Mouse (Mus musculus) heart, embryonic 16.5 days (tissue): Measurements from ENCODE around the gene Foxp1. TPM values are rescaled to one million over a fixed set of nuclear protein-coding genes. Genes with fewer than 3 reads are reported as not detected.

Experiments
- ATAC-seq: fragments of 200-750 bp; cut with Nextera tagmentation; replicated peaks from 2 replicates; pipeline ENCODE4 v1.8.0; 2017; ENCODE audit warnings: moderate number of reproducible peaks; ENCODE audit not compliant: insufficient read depth, low FRiP score; ENCODE audit errors: extremely low read depth
- H3K27ac ChIP-seq: fragments of 300-500 bp; sonication (generic); 2 replicates; pipeline ENCODE4 v1.5.1; 2014; ENCODE audit warnings: mild to moderate bottlenecking, low read length, control low read depth, moderate library complexity
- H3K27me3 ChIP-seq: fragments of 300-500 bp; sonication (generic); 2 replicates; pipeline ENCODE4 v1.6.1; 2014; ENCODE audit warnings: low read length, mixed read lengths; ENCODE audit not compliant: control insufficient read depth, insufficient read depth
- H3K36me3 ChIP-seq: fragments of 300-500 bp; sonication (generic); 2 replicates; pipeline ENCODE4 v1.6.1; 2014; ENCODE audit not compliant: control insufficient read depth, insufficient read depth
- H3K4me1 ChIP-seq: fragments of 300-500 bp; sonication (generic); 2 replicates; pipeline ENCODE4 v1.6.1; 2014; ENCODE audit warnings: low read length, mixed read lengths; ENCODE audit not compliant: control insufficient read depth, insufficient read depth
- H3K4me2 ChIP-seq: fragments of 300-500 bp; sonication (generic); 2 replicates; pipeline ENCODE4 v1.6.1; 2014; ENCODE audit warnings: low read depth, mild to moderate bottlenecking, control low read depth, low read length
- H3K4me3 ChIP-seq: fragments of 300-500 bp; sonication (generic); 2 replicates; pipeline ENCODE4 v1.5.1; 2014; ENCODE audit warnings: mild to moderate bottlenecking, control low read depth, low read length
- H3K9ac ChIP-seq: fragments of 300-500 bp; sonication (generic); 2 replicates; pipeline ENCODE4 v1.6.1; 2014; ENCODE audit warnings: low read length, control low read depth
- H3K9me3 ChIP-seq: fragments of 300-500 bp; sonication (generic); replicated peaks from 2 replicates; pipeline ENCODE4 v1.6.1; 2016; ENCODE audit warnings: low read length; ENCODE audit not compliant: control insufficient read depth
- WGBS: fragments of 180-500 bp; shearing (Covaris S2); extraction: QIAGEN DNeasy Blood & Tissue Kit; methylation state at CpG from one replicate; pipeline ENCODE4 v1.1.7; 2014; 5-methylcytosine and 5-hydroxymethylcytosine counted together
- polyA plus RNA-seq: library from polyadenylated mRNA; unstranded; fragments of >200 nt; fragmentation: Nextera tagmentation; extraction: Ambion mirVana; gene quantifications from 2 replicates; pipeline ENCODE4 v1.2.1, GENCODE M21; 2015

Gene Foxp1
- polyA plus RNA-seq, 1 experiment from 2014 or later: 59.0 TPM

DNA sequence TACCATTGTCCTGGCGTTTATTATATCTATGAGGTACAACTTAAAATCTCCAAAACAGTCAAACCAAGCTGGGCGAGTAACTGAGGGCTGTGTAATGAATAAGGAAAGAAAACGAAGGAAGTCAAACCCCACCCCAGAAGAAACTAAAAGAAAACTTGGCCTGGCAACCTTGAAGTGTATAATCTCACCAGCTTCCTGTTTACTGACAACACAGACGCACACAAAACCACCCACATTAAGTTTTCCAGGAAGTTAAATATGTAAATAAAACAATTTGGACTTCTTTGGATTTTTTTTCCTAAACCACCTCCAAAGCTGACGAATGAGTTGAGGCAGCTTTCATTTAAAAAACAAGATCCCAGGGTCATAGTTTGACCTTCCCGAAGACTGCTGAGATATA lies 18.1 kb upstream of the Foxp1 start:
- no peaks in the 10 kb centered on the region for H3K36me3 ChIP-seq
- no peak overlapping the region for H3K27ac ChIP-seq
- no peak overlapping the region for H3K4me3 ChIP-seq
- H3K27me3 ChIP-seq: no peaks in the 10 kb centered on the region
- no peak for ATAC-seq
- no peak overlapping the region for H3K4me2 ChIP-seq
- WGBS: 66% methylated on average over 6 of the region's 6 CpGs
- no peaks in the 10 kb centered on the region for H3K4me1 ChIP-seq
- H3K9ac ChIP-seq: no peak overlapping the region
- no peaks in the 10 kb centered on the region for H3K9me3 ChIP-seq

DNA sequence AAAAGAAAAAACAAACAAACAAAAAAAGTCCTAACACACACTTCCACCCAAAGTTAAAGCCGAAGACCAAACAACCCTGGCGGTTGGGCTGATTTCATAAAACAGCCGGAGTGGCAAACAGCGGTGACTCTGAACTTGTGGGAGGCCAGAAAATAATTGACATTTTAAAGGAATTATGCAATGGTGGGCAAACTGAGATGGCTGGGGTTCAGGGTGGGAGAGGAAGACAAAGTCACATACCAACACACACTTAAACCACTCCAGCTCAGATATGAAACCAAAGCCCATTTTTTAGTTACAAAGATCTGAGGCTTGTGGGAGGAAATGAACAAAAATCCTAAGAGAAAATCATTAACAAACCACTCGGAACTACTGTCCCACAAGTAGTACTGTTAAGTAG lies 17.6 kb upstream of the Foxp1 start:
- H3K27ac ChIP-seq: no peak overlapping the region
- no peaks in the 10 kb centered on the region for H3K36me3 ChIP-seq
- H3K9me3 ChIP-seq: no peaks in the 10 kb centered on the region
- H3K27me3 ChIP-seq: no peaks in the 10 kb centered on the region
- H3K9ac ChIP-seq: no peak overlapping the region
- ATAC-seq: no peak
- no peaks in the 10 kb centered on the region for H3K4me1 ChIP-seq
- 80% methylated on average over 5 of the region's 5 CpGs for whole genome bisulfite sequencing
- no peak overlapping the region for H3K4me3 ChIP-seq
- no peak overlapping the region for H3K4me2 ChIP-seq

DNA sequence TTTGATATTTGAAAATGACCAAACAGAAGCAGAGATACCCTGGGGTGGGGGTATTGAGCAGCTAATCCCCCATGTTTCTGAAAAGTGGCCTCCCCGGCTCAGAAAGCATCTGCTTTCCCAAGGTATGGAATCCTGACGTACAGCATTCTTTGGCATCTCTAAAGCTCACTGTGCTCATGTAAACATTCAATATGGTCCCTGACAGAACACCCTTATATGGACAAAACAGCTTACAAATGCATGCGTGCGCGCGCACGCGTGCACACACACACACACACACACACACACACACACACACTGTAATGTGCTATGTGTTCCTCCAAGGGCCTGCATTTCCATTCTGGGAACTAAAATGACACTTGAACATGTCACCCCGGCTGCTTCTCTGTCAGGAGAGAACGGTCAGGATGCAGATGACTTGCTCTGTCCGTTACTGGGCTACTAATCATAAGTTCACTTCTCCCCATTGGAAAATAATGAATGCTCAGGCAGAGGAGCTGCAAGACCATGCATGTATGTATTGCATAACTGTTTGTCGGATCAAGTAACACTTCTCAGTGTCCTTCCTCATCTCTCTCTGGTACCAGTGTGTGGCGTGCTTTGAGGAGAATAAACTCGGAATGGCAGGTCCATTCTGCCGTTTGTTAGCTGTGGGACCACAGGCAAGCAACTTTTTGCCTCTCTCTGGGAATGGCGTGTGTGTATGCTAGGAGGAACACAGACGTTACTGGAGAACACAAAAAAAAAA lies 15.8 kb upstream of the Foxp1 start:
- Histone ChIP-seq H3K9me3 (no peaks in the 10 kb centered on the region), H3K36me3 (no peaks in the 10 kb centered on the region), H3K27me3 (no peaks in the 10 kb centered on the region), H3K9ac (no peak overlapping the region), H3K4me3 (no peak overlapping the region), H3K27ac (no peak overlapping the region), H3K4me1 (no peaks in the 10 kb centered on the region), H3K4me2 (no peak overlapping the region)
- WGBS: 75% methylated on average over 17 of the region's 17 CpGs
- ATAC-seq: no peak

DNA sequence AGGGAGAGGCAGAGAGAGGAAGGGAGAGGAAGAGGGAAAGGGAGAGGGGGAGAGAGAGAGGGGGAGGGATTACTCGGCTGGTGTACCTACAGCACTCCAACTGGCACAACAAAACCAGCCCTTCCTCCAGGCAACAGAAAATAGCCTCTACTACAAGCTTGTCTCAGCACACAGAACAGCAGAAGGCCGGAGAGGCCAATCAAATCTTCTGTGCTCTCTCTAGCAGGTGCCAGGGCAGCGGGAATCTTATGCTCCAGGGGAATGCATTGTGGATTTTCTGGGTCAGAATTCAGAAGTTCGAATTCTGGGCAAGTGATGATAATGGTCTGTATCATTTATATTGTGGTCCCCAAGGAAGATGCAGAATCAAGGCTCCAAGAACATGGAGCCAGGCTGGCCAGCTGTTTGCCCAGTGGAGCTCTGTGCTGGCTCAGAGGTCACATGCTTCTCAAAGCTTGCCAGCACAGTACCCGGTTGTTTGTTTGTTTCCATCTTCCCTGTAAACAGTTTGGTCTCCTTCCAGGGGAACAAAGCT lies 11.8 kb upstream of the Foxp1 start:
- H3K27ac ChIP-seq: no peak overlapping the region
- no peak overlapping the region for H3K9ac ChIP-seq
- H3K9me3 ChIP-seq: no peaks in the 10 kb centered on the region
- ATAC-seq: no peak
- no peaks in the 10 kb centered on the region for H3K4me1 ChIP-seq
- H3K27me3 ChIP-seq: no peaks in the 10 kb centered on the region
- H3K36me3 ChIP-seq: no peaks in the 10 kb centered on the region
- H3K4me3 ChIP-seq: no peak overlapping the region
- WGBS: 61% methylated on average over 5 of the region's 5 CpGs
- no peak overlapping the region for H3K4me2 ChIP-seq

DNA sequence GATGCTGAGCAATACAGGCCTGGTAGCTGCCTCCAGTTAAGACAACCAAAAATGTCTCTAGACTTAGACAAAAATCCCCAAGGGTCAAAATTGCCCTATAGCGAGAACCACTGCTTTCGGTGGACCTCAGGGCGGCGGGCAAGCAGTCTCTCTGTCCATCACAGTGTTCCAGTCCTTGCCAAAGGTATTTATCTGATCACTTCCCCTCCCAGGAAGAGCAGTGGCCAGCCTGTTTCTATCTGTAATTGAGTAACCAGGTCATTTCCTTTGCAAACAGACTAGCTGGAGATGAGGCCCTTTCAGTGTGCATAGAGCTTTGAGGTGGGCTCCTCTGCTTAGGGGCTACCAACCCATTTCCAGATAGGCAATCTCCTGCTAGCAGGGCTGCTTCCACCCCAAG lies 9.9 kb upstream of the Foxp1 start:
- H3K9ac ChIP-seq: no peak overlapping the region
- H3K9me3 ChIP-seq: peaks cover under 1% of the 10 kb centered on the region; the same call in 1 of the 2 replicates
- no peak for ATAC-seq
- H3K4me2 ChIP-seq: no peak overlapping the region
- no peak overlapping the region for H3K4me3 ChIP-seq
- no peaks in the 10 kb centered on the region for H3K36me3 ChIP-seq
- no peaks in the 10 kb centered on the region for H3K4me1 ChIP-seq
- H3K27me3 ChIP-seq: no peaks in the 10 kb centered on the region
- no peak overlapping the region for H3K27ac ChIP-seq
- 79% methylated on average over 4 of the region's 4 CpGs for WGBS

DNA sequence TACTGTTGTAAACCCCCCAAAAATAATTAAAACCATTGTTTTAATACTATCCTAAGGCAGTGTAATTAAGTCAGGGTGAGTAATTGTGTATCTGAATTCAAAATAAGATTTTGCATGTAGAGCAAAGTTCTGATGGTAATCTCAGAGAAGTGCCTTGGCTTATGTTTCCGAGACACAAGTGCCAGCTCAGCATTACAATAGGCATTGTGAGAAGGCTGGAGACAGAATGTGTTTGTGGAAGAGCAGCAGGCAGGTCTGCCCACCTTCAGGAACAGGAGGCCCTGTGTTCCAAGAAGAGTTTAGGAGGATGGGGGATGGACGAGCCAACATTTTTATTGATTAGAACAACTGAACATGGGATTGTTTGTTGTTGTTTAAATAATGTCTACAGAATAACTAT lies 6.5 kb upstream of the Foxp1 start:
- Histone ChIP-seq H3K9ac (no peak overlapping the region), H3K36me3 (peaks cover 6% of the 10 kb centered on the region; the same call in 1 of the 2 replicates), H3K9me3 (peaks cover 6% of the 10 kb centered on the region), H3K4me2 (no peak overlapping the region), H3K4me3 (no peak overlapping the region), H3K27me3 (no peaks in the 10 kb centered on the region), H3K4me1 (peaks cover 2% of the 10 kb centered on the region; the same call in 1 of the 2 replicates), H3K27ac (no peak overlapping the region)
- ATAC-seq: no peak
- WGBS: 57% methylated on average over 2 of the region's 2 CpGs

DNA sequence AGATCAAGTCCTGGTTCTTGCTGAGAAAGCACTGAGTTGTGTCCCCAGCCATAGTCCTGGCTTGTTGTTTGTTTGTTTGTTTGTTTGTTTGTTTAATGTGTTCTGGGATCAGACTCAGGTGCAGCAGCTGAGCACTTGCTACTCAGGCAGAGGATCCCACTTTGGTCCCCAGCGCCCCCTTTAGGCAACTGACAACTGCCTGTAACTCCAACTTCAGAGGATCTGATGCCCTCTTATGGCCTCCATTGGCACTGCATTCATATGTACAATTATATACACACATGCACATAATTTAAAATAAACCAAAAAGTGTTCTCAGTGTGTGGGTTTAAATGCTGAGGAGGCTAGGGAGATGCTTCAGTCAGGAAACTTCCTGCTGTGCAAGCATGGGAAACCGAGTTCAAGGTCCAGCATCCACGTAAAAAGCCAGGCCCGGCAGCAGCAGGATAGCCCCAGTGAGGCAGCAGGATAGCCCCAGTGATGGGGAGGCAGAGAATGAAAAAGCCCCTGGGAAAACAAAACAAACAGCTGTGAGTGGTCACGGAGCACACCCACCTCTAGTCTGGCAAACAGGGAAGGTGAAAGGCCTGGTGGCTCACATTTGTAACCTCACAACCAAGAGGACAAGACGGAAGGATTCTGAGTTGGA lies 5.1 kb upstream of the Foxp1 start:
- Histone ChIP-seq H3K36me3 (peaks cover 6% of the 10 kb centered on the region; the same call in 1 of the 2 replicates), H3K9me3 (peaks cover 6% of the 10 kb centered on the region), H3K9ac (no peak overlapping the region), H3K27me3 (no peaks in the 10 kb centered on the region), H3K27ac (no peak overlapping the region), H3K4me3 (no peak overlapping the region), H3K4me1 (peaks cover 3% of the 10 kb centered on the region; the same call in 1 of the 2 replicates), H3K4me2 (no peak overlapping the region)
- WGBS: 95% methylated on average over 6 of the region's 6 CpGs
- no peak for ATAC-seq

DNA sequence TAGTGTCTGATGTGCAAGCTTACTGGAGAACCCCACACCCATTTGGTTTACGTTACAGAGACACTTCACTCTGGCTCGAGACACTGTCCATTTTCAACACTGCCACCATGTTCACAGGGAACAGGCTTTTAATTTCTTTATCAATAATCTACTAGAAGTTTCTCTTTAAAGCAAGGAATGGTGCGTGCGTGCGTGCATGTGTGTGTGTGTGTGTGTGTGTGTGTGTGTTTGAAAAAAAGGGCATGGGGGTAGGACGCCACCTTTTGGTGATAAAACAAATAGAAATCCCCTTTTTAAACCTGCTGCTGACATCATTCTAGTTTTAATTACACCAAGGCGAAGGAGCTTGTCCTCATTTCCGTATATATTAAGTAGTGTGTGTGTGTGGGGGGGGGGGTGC lies 2.8 kb upstream of the Foxp1 start:
- 58% methylated on average over 8 of the region's 8 CpGs for WGBS
- no peak overlapping the region for H3K4me3 ChIP-seq

More for the DNA sequence above, 2.8 kb upstream of the Foxp1 start:
- Histone ChIP-seq H3K27me3 (no peaks in the 10 kb centered on the region), H3K27ac (no peak overlapping the region), H3K9me3 (peaks cover 6% of the 10 kb centered on the region), H3K9ac (no peak overlapping the region), H3K4me2 (no peak overlapping the region), H3K36me3 (peaks cover 6% of the 10 kb centered on the region; the same call in 1 of the 2 replicates), H3K4me1 (peaks cover 3% of the 10 kb centered on the region; the same call in 1 of the 2 replicates)
- no peak for ATAC-seq
